Mouse (Mus musculus): ENCODE measurements at regions not wholly inside any gene's neighbourhood (a gene's known extent, or its start where the extent isn't known, plus 50 kb on each side); places are given as distances from the start of the nearest gene placed in this dataset.

DNA sequence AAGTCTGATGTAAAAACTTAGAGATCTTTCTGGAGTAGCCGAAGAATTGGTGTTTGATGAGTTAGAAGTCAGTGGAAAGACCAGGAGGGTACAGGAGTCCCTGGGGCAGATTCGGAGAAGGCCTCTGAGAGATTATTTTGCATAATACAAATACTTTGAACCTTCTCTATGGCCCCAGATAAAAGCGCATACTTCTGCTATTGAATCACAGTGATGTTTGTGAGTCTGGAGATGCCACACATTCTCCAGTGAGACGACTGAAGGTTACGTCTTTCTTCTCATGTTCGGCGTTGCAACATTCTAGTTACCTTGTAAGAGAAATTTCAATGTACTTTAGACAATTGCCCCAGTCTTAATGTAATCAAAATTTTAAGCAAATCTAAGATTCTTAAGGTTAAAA, 107.9 kb downstream of the Gm11146 start:
- TF ChIP-seq CTCF (IDR thresholded peaks at IDR 0.05; ENCODE audit: borderline replicate concordance, insufficient read depth, low read depth, low read length) = no peak
- TF ChIP-seq POLR2A (IDR thresholded peaks at IDR 0.05; ENCODE audit: borderline replicate concordance, insufficient read depth, low read length) = no peak
